Mouse (Mus musculus): Measurements from ENCODE around the gene Olfr218. TPM values are rescaled to one million over a fixed set of nuclear protein-coding genes. Genes with fewer than 3 reads are reported as not detected.
"Not testable (repeated sequence)": the region's sequence is repeated elsewhere in the genome, so short reads cannot be mapped to it uniquely, and the experiment has no call there.

Gene Olfr218
- not detected in 2 replicates for polyA plus RNA-seq (2016; fragmentation: Nextera tagmentation; extraction: Ambion mirVana)

DNA sequence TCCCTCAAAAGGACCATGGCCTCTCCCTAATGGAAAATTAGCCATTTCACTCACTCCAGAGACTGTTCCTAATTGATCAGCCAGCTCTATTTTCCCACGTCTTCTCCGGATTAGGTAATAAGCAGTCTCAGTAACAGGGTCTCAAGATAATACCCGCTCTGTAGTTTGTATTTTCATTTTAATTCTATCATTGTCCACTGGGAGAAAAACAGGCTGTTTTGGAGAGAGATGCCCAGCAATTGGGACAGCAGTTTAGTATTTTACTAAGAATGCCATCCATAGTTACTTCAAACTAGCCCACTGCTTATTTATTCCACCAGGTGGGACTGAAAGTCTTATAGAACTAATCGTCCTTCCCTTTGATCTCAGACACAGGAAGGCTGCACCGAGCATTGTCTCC, at the start of gene Olfr218:
Gene Olfr218, plus strand, starts transcription at position 301 of the 400 bp plus-strand sequence.
- H3K4me1 ChIP-seq = no peaks in the 10 kb centered on the region
- H3K9ac ChIP-seq = no peak within 1 kb of the TSS
- WGBS = 73% methylated on average over 5 of the region's 5 CpGs
- H3K9me3 ChIP-seq = no peaks in the 10 kb centered on the region
- no peaks in the 10 kb centered on the region for H3K36me3 ChIP-seq
- no peak within 1 kb of the TSS for H3K27ac ChIP-seq
- no peak within 1 kb of the TSS for H3K4me2 ChIP-seq (replicated peaks)
- ATAC-seq (ENCODE audit: insufficient number of reproducible peaks, insufficient read depth, low FRiP score, low TSS enrichment) = no peak
- H3K4me3 ChIP-seq = no peak within 1 kb of the TSS
- no peaks in the 10 kb centered on the region for H3K27me3 ChIP-seq

DNA sequence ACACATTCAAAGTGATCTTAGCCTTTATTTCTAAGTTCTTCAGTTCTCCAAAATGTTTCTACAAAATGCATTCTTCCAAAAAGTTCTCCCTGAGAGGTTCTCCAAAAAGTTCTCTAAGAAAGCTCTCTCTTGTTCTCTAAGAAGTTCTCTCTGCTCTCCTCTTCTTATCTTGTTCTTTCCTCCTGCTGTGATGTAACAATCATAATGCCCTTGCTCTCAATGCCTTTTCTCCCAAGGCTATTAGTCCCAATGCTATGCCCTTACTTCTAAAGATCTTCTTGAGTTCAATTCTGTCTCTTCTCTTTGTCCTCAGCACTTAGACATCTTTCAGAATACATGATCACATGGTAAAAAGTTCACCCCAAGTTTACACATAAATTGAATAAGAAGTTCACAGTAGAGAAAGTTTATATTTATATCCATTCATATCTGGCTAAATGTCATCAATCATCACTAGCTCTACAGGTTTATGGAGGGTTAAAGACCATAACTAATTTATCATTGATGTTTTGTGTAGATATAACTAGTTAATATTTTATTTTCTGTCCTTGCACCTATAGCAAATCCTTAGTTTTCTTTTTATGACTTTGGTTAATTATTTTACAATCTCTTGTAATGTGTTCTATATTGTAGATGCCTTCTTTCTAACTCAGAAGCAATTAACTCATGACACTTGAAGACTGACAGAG, 23.3 kb upstream of the Olfr218 start:
- Histone ChIP-seq H3K4me1 (no peaks in the 10 kb centered on the region), H3K9ac (no peak overlapping the region), H3K27ac (no peak overlapping the region), H3K4me2 (replicated peaks) (no peak overlapping the region), H3K4me3 (no peak overlapping the region), H3K27me3 (no peaks in the 10 kb centered on the region), H3K9me3 (no peaks in the 10 kb centered on the region), H3K36me3 (no peaks in the 10 kb centered on the region)
- ATAC-seq (ENCODE audit: insufficient number of reproducible peaks, insufficient read depth, low FRiP score, low TSS enrichment) = no peak

DNA sequence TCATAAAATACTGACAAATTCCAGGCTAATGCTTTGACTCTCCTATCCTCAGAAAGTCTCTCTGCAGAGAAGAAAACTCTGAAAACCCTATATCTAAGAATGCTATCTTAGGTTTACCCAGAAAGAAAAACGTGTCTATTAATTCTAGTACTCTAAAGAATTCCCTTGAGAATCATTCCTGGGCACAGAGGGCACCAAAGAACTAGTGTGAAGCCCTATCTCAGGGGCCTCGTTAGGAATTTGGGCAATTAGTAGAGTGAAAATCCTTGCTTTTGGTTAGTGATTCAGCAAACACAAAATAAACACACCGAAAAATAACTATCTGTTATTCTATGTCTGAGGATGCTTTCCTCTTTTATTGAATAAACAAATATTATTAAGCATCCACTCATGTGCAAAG, 7.1 kb upstream of the Olfr218 start, which contains the start of gene Olfr1406:
Gene Olfr1406, minus strand, starts transcription at position 101 of the 400 bp plus-strand sequence.
- Histone ChIP-seq H3K4me1 (no peaks in the 10 kb centered on the region), H3K27ac (no peak within 1 kb of the TSS), H3K36me3 (no peaks in the 10 kb centered on the region), H3K4me3 (no peak within 1 kb of the TSS), H3K4me2 (replicated peaks) (no peak within 1 kb of the TSS), H3K9ac (no peak within 1 kb of the TSS), H3K9me3 (no peaks in the 10 kb centered on the region), H3K27me3 (no peaks in the 10 kb centered on the region)
- no peak for ATAC-seq (ENCODE audit: insufficient number of reproducible peaks, insufficient read depth, low FRiP score, low TSS enrichment)
- 57% methylated on average over 3 of the region's 3 CpGs for WGBS

DNA sequence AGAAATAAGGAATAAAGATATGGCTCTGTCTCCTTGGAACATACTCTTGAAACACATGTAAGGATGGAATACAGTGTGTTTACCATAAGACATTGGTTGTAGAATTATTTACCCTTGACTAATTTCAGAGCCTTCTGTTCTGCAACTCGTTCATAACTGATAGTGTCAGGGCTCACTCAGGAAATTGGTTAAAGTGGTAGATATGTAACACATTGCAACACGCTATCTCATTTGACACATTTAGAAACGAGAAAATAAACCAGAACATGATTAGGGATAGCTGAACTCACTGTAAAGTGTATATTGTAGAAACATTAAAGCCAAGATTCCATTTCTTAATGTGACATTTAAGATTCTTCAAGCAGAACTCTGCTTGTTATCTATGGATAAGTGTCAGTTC, 5.5 kb upstream of the Olfr218 start:
- Histone ChIP-seq H3K4me2 (replicated peaks) (no peak overlapping the region), H3K9ac (no peak overlapping the region), H3K36me3 (no peaks in the 10 kb centered on the region), H3K27ac (no peak overlapping the region), H3K4me3 (no peak overlapping the region), H3K27me3 (no peaks in the 10 kb centered on the region), H3K4me1 (no peaks in the 10 kb centered on the region), H3K9me3 (no peaks in the 10 kb centered on the region)
- WGBS = 75% methylated on average over 3 of the region's 3 CpGs
- ATAC-seq (ENCODE audit: insufficient number of reproducible peaks, insufficient read depth, low FRiP score, low TSS enrichment) = no peak

DNA sequence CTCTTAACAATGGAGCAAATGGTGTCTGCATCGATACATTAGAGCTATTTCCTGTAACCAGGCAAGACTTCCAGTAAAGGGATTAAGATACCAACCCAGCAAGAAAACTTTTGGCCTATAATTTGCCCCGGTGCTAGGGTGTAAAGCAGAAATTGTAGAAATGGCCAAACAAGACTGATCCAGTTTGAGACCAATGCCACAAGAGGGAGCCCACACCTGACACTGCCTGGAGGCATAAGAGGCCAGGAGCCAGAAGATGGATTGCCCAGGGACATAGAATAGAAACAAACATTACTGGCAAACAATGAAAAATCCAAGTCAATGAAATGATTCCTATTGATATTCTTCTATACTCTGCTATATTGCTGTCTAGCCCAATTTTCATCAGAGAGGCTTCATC, 1.2 kb upstream of the Olfr218 start:
- no peak overlapping the region for H3K4me3 ChIP-seq
- H3K9me3 ChIP-seq = no peaks in the 10 kb centered on the region
- H3K4me2 ChIP-seq (replicated peaks) = no peak overlapping the region
- H3K4me1 ChIP-seq = no peaks in the 10 kb centered on the region
- H3K9ac ChIP-seq = no peak overlapping the region
- whole genome bisulfite sequencing = 78% methylated on average over 2 of the region's 2 CpGs
- H3K36me3 ChIP-seq = no peaks in the 10 kb centered on the region
- no peak overlapping the region for H3K27ac ChIP-seq
- no peak for ATAC-seq (ENCODE audit: insufficient number of reproducible peaks, insufficient read depth, low FRiP score, low TSS enrichment)
- H3K27me3 ChIP-seq = no peaks in the 10 kb centered on the region

DNA sequence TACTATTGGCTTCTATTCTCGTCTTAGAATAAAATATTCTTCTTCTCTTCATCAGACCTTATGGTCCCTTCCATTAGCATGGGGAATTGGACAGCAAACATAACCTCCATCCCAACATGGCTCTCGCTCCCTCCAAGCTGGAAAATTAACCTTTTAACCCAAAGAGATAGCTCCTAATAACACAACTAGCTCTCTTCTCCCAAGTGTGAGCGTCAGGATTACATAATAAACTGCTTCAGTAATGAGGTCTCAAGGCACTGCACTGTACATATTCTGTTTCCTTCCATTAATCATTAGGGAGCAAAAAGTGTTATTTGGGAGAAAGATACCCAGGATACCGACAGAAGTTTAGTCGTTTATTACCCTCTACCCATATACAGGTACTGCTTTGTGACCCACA, 14.5 kb downstream of the Olfr218 start, which contains the start of gene Olfr1404:
Gene Olfr1404, plus strand, starts transcription at position 301 of the 400 bp plus-strand sequence.
- Histone ChIP-seq H3K36me3 (no peaks in the 10 kb centered on the region), H3K4me2 (replicated peaks) (no peak within 1 kb of the TSS), H3K9me3 (no peaks in the 10 kb centered on the region), H3K4me3 (no peak within 1 kb of the TSS), H3K27me3 (no peaks in the 10 kb centered on the region), H3K27ac (no peak within 1 kb of the TSS), H3K9ac (no peak within 1 kb of the TSS), H3K4me1 (no peaks in the 10 kb centered on the region)
- ATAC-seq (ENCODE audit: insufficient number of reproducible peaks, insufficient read depth, low FRiP score, low TSS enrichment) = no peak
- 75% methylated on average over 5 of the region's 5 CpGs for WGBS

DNA sequence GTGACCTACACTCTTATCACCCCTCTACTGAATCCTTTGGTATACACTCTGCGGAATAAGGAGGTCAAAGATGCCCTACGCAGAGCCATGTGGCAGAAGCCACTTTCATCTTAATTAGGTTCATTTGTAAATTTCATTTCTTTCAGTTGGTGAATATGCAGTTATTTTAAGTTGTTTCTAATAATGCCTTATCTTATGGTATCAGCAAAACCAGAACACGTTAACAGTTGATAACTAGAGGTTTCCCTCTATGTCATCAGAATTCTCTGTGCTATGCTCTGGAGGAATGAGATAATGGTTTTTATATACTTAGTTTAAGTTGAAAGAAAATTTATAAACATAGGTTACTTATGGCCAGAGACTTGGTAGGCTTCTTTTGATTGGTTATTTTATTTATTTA, 18.9 kb downstream of the Olfr218 start:
- Histone ChIP-seq H3K9me3 (no peaks in the 10 kb centered on the region), H3K4me3 (no peak overlapping the region), H3K27me3 (no peaks in the 10 kb centered on the region), H3K9ac (no peak overlapping the region), H3K27ac (no peak overlapping the region), H3K36me3 (no peaks in the 10 kb centered on the region), H3K4me1 (no peaks in the 10 kb centered on the region), H3K4me2 (replicated peaks) (no peak overlapping the region)
- 88% methylated on average over 3 of the region's 3 CpGs for WGBS
- ATAC-seq (ENCODE audit: insufficient number of reproducible peaks, insufficient read depth, low FRiP score, low TSS enrichment) = no peak

DNA sequence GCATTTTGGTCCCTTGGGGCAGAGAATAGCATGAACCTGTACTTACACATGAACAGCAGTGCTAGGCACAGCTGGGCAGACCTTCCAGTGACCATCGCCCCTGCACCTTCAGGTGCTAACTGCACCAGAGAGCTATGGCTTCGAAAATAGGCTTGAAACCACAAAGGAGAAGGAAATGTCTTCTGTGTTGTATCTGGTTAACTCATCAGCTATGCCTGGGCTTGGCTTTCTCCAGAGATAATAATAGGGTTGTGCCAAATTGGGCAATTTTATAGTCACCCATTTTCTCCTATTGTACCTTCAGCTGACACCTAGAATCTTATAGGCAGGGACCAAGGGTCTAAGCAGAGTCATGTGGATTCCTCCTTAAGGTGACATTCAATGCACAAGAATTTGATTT, 29.5 kb downstream of the Olfr218 start, which contains the start of gene Fcer1a:
Gene Fcer1a, minus strand, starts transcription at position 134 of the 400 bp plus-strand sequence.
- H3K4me2 ChIP-seq (replicated peaks) = no peak within 1 kb of the TSS
- WGBS = 82% methylated on average over 2 of the region's 2 CpGs
- no peak within 1 kb of the TSS for H3K4me3 ChIP-seq
- no peaks in the 10 kb centered on the region for H3K36me3 ChIP-seq
- H3K9me3 ChIP-seq = no peaks in the 10 kb centered on the region; the same call in 1 of the 2 replicates
- no peaks in the 10 kb centered on the region for H3K27me3 ChIP-seq
- H3K27ac ChIP-seq = no peak within 1 kb of the TSS
- no peak for ATAC-seq (ENCODE audit: insufficient number of reproducible peaks, insufficient read depth, low FRiP score, low TSS enrichment)
- no peaks in the 10 kb centered on the region for H3K4me1 ChIP-seq
- H3K9ac ChIP-seq = no peak within 1 kb of the TSS

DNA sequence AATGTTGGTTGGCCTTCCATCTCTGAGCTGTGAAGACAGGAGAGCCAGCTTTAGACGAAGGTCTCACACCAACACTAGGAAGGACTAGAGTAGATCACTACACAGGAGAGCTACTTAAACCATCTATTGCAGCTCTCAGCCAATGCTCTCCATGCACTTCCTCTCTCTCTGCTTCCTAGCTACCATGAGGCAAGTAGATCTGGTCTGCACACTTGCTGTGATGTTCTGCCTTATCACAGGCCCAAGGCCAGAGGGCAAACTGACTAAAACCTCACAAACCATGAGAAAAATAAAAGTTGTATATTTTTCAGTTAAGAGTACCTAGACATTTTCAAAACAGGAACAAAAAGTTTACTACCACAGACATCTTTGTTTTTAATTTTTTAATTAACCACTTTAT, 39.4 kb downstream of the Olfr218 start:
- H3K9me3 ChIP-seq; H3K27me3 ChIP-seq; H3K9ac ChIP-seq; H3K27ac ChIP-seq; H3K4me2 ChIP-seq (replicated peaks); H3K4me1 ChIP-seq; H3K4me3 ChIP-seq; ATAC-seq (ENCODE audit: insufficient number of reproducible peaks, insufficient read depth, low FRiP score, low TSS enrichment); H3K36me3 ChIP-seq: not testable (repeated sequence)
- 94% methylated on average over 1 of the region's 1 CpGs for WGBS

DNA sequence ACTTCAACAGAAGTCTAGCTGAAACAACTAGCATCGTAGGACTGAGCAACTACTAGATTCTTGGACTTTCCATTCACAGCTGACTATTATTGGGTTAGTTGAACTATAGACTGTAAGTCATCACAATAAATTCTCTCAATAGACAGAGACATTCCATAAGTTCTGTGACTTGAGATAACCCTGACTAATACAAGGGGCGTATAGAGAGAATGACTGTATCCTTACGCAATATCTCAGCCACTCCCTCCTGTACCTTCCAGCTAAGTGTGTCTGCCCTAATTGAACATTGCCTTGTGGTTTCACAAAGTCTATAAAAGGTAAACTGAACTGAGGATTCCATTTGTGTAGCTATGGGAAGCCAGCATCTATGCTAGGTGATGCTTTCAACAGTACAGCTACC, 52.3 kb downstream of the Olfr218 start:
- Histone ChIP-seq H3K9me3 (no peaks in the 10 kb centered on the region), H3K4me3 (no peak overlapping the region), H3K27ac (no peak overlapping the region), H3K9ac (no peak overlapping the region), H3K27me3 (no peaks in the 10 kb centered on the region), H3K4me2 (replicated peaks) (no peak overlapping the region), H3K36me3 (no peaks in the 10 kb centered on the region), H3K4me1 (no peaks in the 10 kb centered on the region)
- 91% methylated on average over 3 of the region's 3 CpGs for WGBS
- ATAC-seq (ENCODE audit: insufficient number of reproducible peaks, insufficient read depth, low FRiP score, low TSS enrichment) = no peak
